Mouse (Mus musculus) B cell, adult (primary cell): ENCODE data around the gene Gm10762. TPM values are rescaled to one million over a fixed set of nuclear protein-coding genes. Genes with fewer than 3 reads are reported as not detected.

Source experiments
- total RNA-seq: library from RNA; stranded (reverse); gene quantifications from 4 replicates; pipeline ENCODE4 v1.2.4, GENCODE M21; 2023; ENCODE audit not compliant: inconsistent age

The Gm10762 gene
- 2.9 to 5.1 TPM (median 3.8 TPM) in 4 replicates for total RNA-seq

GRCm38 (mm10) chr2:128967661-128968441, at the start of gene Gm10762:
Gene Gm10762 (minus strand): TSS chr2:128967725.

GRCm38 (mm10) chr2:128966641-128967580, 614 bp downstream of the Gm10762 start, which contains the start of gene Zc3h6:
Gene Zc3h6 (plus strand): TSS chr2:128967402.

GRCm38 (mm10) chr2:128943538-128944528, 23.7 kb downstream of the Gm10762 start, which contains the start of gene Zc3h8:
Gene Zc3h8 (minus strand): TSS chr2:128944077.

Other genes with a start within 250 kb of the Gm10762 start
- 32.3 to 45.5 TPM (median 37.0 TPM) in 4 replicates for gene Tmem87b, start 149.6 kb downstream of the Gm10762 start, total RNA-seq
- not detected in 4 replicates for gene Fbln7, start 104.7 kb downstream of the Gm10762 start, total RNA-seq
- 4.3 to 7.2 TPM (median 5.5 TPM) in 4 replicates for gene Zc3h8, start 23.6 kb downstream of the Gm10762 start, total RNA-seq
- gene Zc3h6, start 323 bp downstream of the Gm10762 start, total RNA-seq = 9.8 to 10.4 TPM (median 10.1 TPM) in 4 replicates
- 0.16 to 0.19 TPM in 2 of 4 replicates, not detected in the others for gene Vinac1, start 80.4 kb upstream of the Gm10762 start, total RNA-seq
- 3.9 to 6.2 TPM (median 4.6 TPM) in 4 replicates for gene Ttl, start 98.2 kb upstream of the Gm10762 start, total RNA-seq
- 48.7 to 60.0 TPM (median 52.7 TPM) in 4 replicates for gene Polr1b, start 133.3 kb upstream of the Gm10762 start, total RNA-seq
- 17.4 to 23.4 TPM (median 19.3 TPM) in 4 replicates for gene Chchd5, start 162.0 kb upstream of the Gm10762 start, total RNA-seq
- 200 to 219 TPM (median 208 TPM) in 4 replicates for gene Slc20a1, start 231.0 kb upstream of the Gm10762 start, total RNA-seq